Mouse (Mus musculus): ENCODE results near the gene Hoxc10. TPM values are rescaled to one million over a fixed set of nuclear protein-coding genes. Genes with fewer than 3 reads are reported as not detected.

Gene Hoxc10
- polyA plus RNA-seq, 1 experiment from 2014 or later, result not detected

GRCm38 (mm10) chr15:103001370-103001769 is 34.8 kb downstream of the Hoxc10 start:
- Histone ChIP-seq H3K36me3 (ENCODE audit: inconsistent target) (no peaks in the 10 kb centered on the region), H3K79me2 (ENCODE audit: inconsistent target) (no peaks in the 10 kb centered on the region), H3K27ac (no peak overlapping the region), H3K4me3 (ENCODE audit: inconsistent target) (no peak overlapping the region)
- 86% methylated on average over 2 of the region's 2 CpGs for WGBS (ENCODE audit: missing documents)

DNA sequence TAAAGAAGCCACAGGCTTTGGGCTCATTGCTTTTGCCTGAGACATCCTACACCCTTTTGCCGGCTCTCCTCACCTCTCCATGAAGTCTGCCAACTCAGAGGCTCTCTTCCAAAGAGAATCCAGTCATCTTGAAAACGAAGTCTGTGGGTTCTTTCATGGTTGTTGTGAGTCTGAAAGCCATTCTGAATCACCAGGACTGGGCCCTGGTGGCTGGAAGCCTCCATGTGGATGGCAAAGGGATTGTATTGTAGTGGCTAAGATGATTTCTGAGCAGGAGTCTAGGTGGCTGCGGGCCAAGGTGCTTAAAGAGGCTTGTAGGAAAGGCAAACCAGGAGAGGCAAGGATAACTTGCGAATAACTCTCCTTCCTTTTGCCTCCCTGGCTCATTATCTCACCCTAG is 35.6 kb downstream of the Hoxc10 start:
- no peaks in the 10 kb centered on the region for H3K79me2 ChIP-seq (ENCODE audit: inconsistent target)
- H3K4me3 ChIP-seq (ENCODE audit: inconsistent target), result no peak overlapping the region
- no peaks in the 10 kb centered on the region for H3K36me3 ChIP-seq (ENCODE audit: inconsistent target)
- 87% methylated on average over 4 of the region's 4 CpGs for WGBS (ENCODE audit: missing documents)
- H3K27ac ChIP-seq, result no peak overlapping the region

DNA sequence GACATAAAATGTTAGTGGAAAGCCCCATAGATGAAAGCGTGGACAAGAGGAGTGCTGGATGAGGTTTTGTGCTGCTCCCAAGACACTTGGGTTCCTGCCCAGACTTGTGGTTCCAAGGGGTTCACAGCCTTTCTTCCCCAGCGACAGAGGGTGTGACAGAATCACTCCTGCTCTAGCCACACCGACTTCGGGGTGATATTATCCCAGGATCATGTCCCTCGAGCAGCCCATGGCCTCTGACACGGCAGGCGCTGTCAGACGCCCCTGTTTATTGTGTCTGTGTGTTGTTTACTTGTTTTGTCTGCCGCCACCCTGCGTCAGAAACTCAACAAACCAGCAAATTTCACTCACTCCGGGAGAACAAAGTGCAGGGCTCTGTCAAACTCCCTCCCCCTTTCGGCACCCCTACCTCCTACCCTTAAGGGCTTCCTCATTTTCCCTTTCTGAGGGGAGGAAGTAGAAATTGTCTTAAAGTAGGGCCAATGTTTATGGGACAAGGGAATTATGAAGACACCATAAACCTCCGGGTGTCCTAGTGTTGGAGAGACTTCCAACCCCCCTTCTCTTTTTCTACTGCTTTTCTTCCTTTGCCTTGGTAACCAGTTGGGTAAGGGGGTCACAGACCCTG is 36.3 kb downstream of the Hoxc10 start:
- Histone ChIP-seq H3K36me3 (ENCODE audit: inconsistent target) (no peaks in the 10 kb centered on the region), H3K27ac (no peak overlapping the region), H3K4me3 (ENCODE audit: inconsistent target) (no peak overlapping the region), H3K79me2 (ENCODE audit: inconsistent target) (no peaks in the 10 kb centered on the region)
- 19% methylated on average over 10 of the region's 13 CpGs for WGBS (ENCODE audit: missing documents)

- WGBS (ENCODE audit: missing documents), result 11% methylated on average over 17 of the region's 17 CpGs
- Histone ChIP-seq H3K27ac (no peak overlapping the region), H3K36me3 (ENCODE audit: inconsistent target) (no peaks in the 10 kb centered on the region), H3K79me2 (ENCODE audit: inconsistent target) (no peaks in the 10 kb centered on the region), H3K4me3 (ENCODE audit: inconsistent target) (no peak overlapping the region)
Measured at GRCm38 (mm10) chr15:103005308-103005707, 38.7 kb downstream of the Hoxc10 start.

DNA sequence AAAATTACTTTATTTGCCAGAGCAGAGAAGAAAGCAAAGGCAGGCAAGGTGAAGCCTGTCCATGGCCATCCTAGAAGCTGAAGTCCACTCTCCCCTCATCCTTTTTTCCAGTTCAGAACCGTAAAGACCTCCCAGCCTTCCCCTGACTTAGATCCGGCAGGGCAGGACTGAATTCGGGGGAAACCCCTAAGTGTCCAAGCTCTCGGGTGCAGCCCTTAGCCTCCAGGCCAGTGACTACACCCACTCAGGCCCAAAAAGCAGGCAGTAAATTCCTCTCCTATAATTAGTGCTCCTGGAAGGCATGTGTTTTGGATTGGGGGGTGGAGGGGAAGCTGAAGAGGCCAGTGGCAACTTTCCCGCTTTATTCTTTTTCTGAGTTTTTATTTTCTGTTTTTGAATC is 39.2 kb downstream of the Hoxc10 start:
- Histone ChIP-seq H3K27ac (no peak overlapping the region), H3K79me2 (ENCODE audit: inconsistent target) (no peaks in the 10 kb centered on the region), H3K36me3 (ENCODE audit: inconsistent target) (no peaks in the 10 kb centered on the region), H3K4me3 (ENCODE audit: inconsistent target) (no peak overlapping the region)
- 24% methylated on average over 5 of the region's 5 CpGs for WGBS (ENCODE audit: missing documents)

DNA sequence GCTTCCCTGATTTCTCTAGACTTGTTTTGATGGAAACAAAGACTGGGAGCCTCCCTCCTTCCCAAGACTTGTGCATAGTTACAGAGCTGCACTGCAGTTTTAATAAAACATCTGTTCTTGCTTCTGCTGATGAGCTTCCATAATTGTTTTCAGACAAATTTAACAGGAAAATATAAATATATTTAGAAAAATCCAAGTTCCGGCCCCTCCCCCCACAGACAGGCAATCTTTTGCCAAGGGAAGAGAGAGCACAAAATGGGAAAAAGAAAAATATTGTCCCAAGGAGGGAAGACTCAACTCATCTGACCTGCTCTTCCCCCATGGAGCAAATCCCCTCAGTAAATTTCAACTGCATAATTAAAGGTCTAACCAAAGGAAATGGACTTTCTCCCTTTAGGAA is 39.7 kb downstream of the Hoxc10 start:
- WGBS (ENCODE audit: missing documents), result 33% methylated on average over 1 of the region's 1 CpGs
- Histone ChIP-seq H3K4me3 (ENCODE audit: inconsistent target) (no peak overlapping the region), H3K79me2 (ENCODE audit: inconsistent target) (no peaks in the 10 kb centered on the region), H3K36me3 (ENCODE audit: inconsistent target) (no peaks in the 10 kb centered on the region), H3K27ac (no peak overlapping the region)

DNA sequence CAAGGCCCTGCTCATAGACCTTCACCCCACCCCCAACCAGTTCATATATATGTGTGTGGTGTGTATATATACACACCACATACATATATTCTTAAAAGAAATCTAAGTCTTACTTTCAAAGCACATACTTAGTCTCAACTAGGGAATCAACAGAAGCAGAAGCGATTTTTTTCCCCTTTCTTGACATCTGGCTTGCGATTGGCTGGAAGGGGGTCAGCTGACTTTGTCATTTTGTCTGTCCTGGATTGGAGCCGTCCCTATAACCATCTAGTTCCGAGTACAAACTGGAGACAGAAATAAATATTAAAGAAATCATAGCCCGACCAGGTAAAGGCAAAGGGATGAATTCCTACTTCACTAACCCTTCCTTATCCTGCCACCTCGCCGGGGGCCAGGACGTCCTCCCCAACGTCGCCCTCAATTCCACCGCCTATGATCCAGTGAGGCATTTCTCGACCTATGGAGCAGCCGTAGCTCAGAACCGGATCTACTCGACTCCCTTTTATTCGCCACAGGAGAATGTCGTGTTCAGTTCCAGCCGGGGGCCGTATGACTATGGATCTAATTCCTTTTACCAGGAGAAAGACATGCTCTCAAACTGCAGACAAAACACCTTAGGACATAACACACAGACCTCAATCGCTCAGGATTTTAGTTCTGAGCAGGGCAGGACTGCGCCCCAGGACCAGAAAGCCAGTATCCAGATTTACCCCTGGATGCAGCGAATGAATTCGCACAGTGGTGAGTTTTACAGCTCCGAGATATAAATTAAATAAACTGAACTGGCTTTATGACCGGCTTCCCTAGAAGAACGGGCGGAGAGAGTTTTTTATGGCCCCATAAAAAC is 42.9 kb downstream of the Hoxc10 start:
- WGBS (ENCODE audit: missing documents), result 8% methylated on average over 27 of the region's 27 CpGs
- Histone ChIP-seq H3K27ac (no peak overlapping the region), H3K36me3 (ENCODE audit: inconsistent target) (no peaks in the 10 kb centered on the region), H3K4me3 (ENCODE audit: inconsistent target) (no peak overlapping the region), H3K79me2 (ENCODE audit: inconsistent target) (no peaks in the 10 kb centered on the region)

DNA sequence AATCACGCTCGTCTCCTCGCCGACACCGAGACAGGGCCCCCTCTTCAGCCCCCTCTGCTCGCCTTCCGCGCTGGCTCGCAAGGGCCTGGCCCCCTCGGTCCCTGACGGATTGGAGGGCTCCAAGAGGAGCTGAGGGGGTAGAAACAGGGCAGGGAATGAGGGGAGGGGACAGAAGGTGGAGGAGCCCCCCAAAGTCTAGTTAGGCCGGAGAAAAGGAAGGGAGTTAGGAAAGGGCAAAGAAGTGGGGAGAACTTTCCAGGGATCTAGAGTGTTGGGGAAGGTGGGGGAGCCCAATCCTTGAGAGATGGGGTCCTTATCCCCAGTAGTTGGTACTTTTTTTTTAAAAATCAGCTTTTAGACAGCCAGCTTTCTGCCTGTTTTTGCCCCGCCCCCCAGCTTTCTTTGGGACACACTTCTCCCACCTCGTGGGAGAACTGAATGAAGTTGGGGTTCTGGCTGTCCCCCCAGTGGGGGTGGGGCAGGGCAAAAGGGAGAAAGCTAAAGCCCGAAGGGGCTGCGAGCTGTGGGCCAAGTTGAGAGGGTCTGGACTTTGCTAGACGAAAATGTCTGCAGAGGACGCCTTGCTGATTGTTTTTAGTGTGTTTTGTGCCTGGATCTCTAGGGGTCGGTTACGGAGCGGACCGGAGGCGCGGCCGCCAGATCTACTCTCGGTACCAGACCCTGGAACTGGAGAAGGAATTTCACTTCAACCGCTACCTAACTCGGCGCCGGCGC is 43.7 kb downstream of the Hoxc10 start:
- Histone ChIP-seq H3K79me2 (ENCODE audit: inconsistent target) (no peaks in the 10 kb centered on the region), H3K36me3 (ENCODE audit: inconsistent target) (no peaks in the 10 kb centered on the region), H3K27ac (no peak overlapping the region), H3K4me3 (ENCODE audit: inconsistent target) (no peak overlapping the region)
- WGBS (ENCODE audit: missing documents), result 14% methylated on average over 31 of the region's 31 CpGs

DNA sequence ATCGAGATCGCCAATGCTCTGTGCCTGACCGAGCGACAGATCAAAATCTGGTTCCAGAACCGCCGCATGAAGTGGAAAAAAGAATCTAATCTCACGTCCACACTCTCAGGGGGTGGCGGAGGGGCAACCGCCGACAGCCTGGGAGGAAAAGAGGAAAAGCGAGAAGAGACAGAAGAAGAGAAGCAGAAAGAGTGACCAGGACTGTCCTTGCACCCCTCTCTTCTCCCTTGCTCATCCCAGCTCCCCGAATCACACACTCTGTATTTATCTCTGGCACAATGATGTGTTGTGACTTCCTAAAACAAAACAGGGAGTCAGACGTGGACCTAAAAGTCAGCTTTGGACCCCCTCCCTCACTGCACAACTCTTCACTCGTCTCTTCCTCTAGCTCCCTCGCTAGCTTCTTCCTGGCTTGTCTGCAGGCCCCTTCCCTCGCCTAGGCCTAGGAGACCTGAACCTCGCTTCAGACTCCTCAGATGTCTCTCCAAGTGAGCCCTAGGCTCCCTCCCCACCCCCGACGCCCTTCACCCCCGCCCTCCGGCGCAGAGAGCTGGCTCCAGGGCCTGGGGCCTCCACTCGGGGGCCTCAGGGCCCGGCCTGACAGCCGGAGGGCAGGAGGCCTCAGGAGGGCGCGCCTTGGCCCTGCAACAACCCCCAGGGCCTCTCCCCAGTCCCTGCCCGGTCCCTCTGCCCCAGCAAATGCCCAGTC is 44.4 kb downstream of the Hoxc10 start:
- no peaks in the 10 kb centered on the region for H3K36me3 ChIP-seq (ENCODE audit: inconsistent target)
- no peak overlapping the region for H3K27ac ChIP-seq
- 21% methylated on average over 28 of the region's 28 CpGs for WGBS (ENCODE audit: missing documents)
- H3K79me2 ChIP-seq (ENCODE audit: inconsistent target), result no peaks in the 10 kb centered on the region
- H3K4me3 ChIP-seq (ENCODE audit: inconsistent target), result no peak overlapping the region

- H3K27ac ChIP-seq, result no peak overlapping the region
- 23% methylated on average over 25 of the region's 26 CpGs for WGBS (ENCODE audit: missing documents)
- H3K36me3 ChIP-seq (ENCODE audit: inconsistent target), result no peaks in the 10 kb centered on the region
- H3K4me3 ChIP-seq (ENCODE audit: inconsistent target), result no peak overlapping the region
- no peaks in the 10 kb centered on the region for H3K79me2 ChIP-seq (ENCODE audit: inconsistent target)
Measured at GRCm38 (mm10) chr15:103011928-103012486, 45.4 kb downstream of the Hoxc10 start.

- H3K27ac ChIP-seq, result no peak overlapping the region
- WGBS (ENCODE audit: missing documents), result 9% methylated on average over 16 of the region's 17 CpGs
- H3K36me3 ChIP-seq (ENCODE audit: inconsistent target), result no peaks in the 10 kb centered on the region
- H3K79me2 ChIP-seq (ENCODE audit: inconsistent target), result no peaks in the 10 kb centered on the region
- H3K4me3 ChIP-seq (ENCODE audit: inconsistent target), result no peak overlapping the region
Measured at GRCm38 (mm10) chr15:103013238-103013984, 46.8 kb downstream of the Hoxc10 start.

- no peak overlapping the region for H3K4me3 ChIP-seq (ENCODE audit: inconsistent target)
- no peaks in the 10 kb centered on the region for H3K36me3 ChIP-seq (ENCODE audit: inconsistent target)
- no peak overlapping the region for H3K27ac ChIP-seq
- 7% methylated on average over 44 of the region's 57 CpGs for WGBS (ENCODE audit: missing documents)
- no peaks in the 10 kb centered on the region for H3K79me2 ChIP-seq (ENCODE audit: inconsistent target)
Measured at GRCm38 (mm10) chr15:103014166-103015008, 47.8 kb downstream of the Hoxc10 start.

DNA sequence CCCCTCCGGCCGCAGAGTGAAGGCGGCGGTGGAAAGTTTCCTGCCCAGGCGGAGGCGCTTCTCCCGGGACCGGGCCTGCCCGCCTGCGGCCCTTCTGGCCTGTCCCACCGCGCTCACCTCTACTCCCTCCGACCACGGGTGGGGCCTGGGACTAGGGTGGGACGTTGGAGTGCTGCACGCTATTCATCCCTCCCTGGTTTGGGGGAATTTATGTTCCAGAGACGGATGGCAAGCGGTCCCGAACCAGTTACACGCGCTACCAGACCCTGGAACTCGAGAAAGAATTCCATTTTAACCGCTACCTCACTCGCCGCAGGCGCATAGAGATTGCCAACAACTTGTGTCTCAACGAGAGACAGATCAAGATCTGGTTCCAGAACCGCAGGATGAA is 48.4 kb downstream of the Hoxc10 start:
- WGBS (ENCODE audit: missing documents), result 4% methylated on average over 27 of the region's 28 CpGs
- Histone ChIP-seq H3K4me3 (ENCODE audit: inconsistent target) (no peak overlapping the region), H3K79me2 (ENCODE audit: inconsistent target) (no peaks in the 10 kb centered on the region), H3K36me3 (ENCODE audit: inconsistent target) (no peaks in the 10 kb centered on the region), H3K27ac (no peak overlapping the region)
